Mouse (Mus musculus) stomach, embryonic 16.5 days (tissue): ENCODE results near the gene Ppp1r27. TPM values are rescaled to one million over a fixed set of nuclear protein-coding genes. Genes with fewer than 3 reads are reported as not detected.
A peak's percentile ranks its signal among the peaks of the same experiment; 100 is the strongest.

Source experiments
- ATAC-seq: fragments of 200-750 bp; cut with Nextera tagmentation; 2 replicates; pipeline ENCODE4 v1.8.0; 2017; ENCODE audit warnings: moderate number of reproducible peaks, moderate TSS enrichment; ENCODE audit not compliant: insufficient read depth, low FRiP score
- H3K27ac ChIP-seq: fragments of 300-500 bp; sonication (generic); 2 replicates; pipeline ENCODE4 v1.5.1; 2014; ENCODE audit warnings: low read length
- H3K27me3 ChIP-seq: fragments of 300-500 bp; sonication (generic); 2 replicates; pipeline ENCODE4 v1.6.1; 2014; ENCODE audit warnings: low read length, control low read depth, mixed read lengths; ENCODE audit not compliant: control insufficient read depth, insufficient read depth
- H3K36me3 ChIP-seq: fragments of 300-500 bp; sonication (generic); 2 replicates; pipeline ENCODE4 v1.6.1; 2014; ENCODE audit warnings: low read length; ENCODE audit not compliant: control insufficient read depth, insufficient read depth
- H3K4me1 ChIP-seq: fragments of 300-500 bp; sonication (generic); 2 replicates; pipeline ENCODE4 v1.6.1; 2014; ENCODE audit warnings: low read length, control low read depth, mixed read lengths; ENCODE audit not compliant: control insufficient read depth, insufficient read depth
- H3K4me2 ChIP-seq: fragments of 300-500 bp; sonication (generic); 2 replicates; pipeline ENCODE4 v1.6.1; 2014; ENCODE audit warnings: low read depth, low read length, mixed read lengths
- H3K4me3 ChIP-seq: fragments of 300-500 bp; sonication (generic); replicated peaks from 2 replicates; pipeline ENCODE4 v1.5.1; 2014; ENCODE audit warnings: mild to moderate bottlenecking, low read length
- H3K9ac ChIP-seq: fragments of 300-500 bp; sonication (generic); 2 replicates; pipeline ENCODE4 v1.6.1; 2014; ENCODE audit warnings: low read length
- H3K9me3 ChIP-seq: fragments of 300-500 bp; sonication (generic); replicated peaks from 2 replicates; pipeline ENCODE4 v1.6.1; 2016; ENCODE audit warnings: low read length, control low read depth; ENCODE audit not compliant: control insufficient read depth
- WGBS: fragments of 180-500 bp; shearing (Covaris S2); extraction: QIAGEN DNeasy Blood & Tissue Kit; methylation state at CpG from one replicate; pipeline ENCODE4 v1.1.7; 2014; 5-methylcytosine and 5-hydroxymethylcytosine counted together
- polyA plus RNA-seq: library from polyadenylated mRNA; unstranded; fragments of >200 nt; fragmentation: Nextera tagmentation; extraction: Ambion mirVana; gene quantifications from 2 replicates; pipeline ENCODE4 v1.2.1, GENCODE M21; 2015

The Ppp1r27 gene
- polyA plus RNA-seq, 1 experiment from 2014 or later: 2.9 TPM

DNA sequence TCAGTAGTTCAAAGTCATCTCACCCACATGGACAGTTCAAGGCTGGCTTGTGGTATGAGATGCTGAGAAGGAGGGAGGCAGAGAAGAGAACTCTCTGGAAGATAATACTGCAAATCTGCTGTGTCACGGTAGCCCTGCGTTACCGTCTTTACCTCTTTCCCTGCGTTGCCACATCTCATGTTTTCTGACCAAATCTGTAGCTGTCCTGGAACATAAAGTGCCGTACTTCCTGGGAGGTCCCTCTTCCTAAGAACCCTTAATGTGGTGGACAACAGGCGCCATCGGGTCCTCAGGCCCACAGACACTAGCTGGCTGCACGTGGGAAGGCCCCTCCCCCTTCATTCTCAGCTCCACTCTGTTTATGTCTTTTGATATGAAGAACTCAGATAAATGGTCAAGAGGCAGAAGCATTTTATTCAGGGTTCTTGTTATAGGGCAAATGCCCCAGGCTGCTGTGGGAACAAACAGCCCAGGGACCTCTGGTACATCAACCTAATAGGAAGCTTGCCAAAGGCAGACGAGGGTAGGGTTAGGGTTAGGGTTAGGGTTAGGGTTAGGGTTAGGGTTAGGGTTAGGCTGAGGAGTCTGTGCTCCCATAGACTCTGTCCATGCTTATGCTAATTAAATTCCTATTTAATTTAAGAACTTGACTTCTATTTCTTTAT, 23.1 kb downstream of the Ppp1r27 start:
- Histone ChIP-seq H3K9me3 (no peaks in the 10 kb centered on the region), H3K27ac (no peak overlapping the region), H3K9ac (no peak overlapping the region), H3K36me3 (no peaks in the 10 kb centered on the region), H3K4me3 (no peak overlapping the region), H3K4me2 (no peak overlapping the region), H3K4me1 (peaks cover 11% of the 10 kb centered on the region), H3K27me3 (peaks cover 43% of the 10 kb centered on the region)
- no peak for ATAC-seq
- WGBS: 67% methylated on average over 9 of the region's 9 CpGs

- H3K36me3 ChIP-seq: no peaks in the 10 kb centered on the region
- no peak overlapping the region for H3K4me2 ChIP-seq
- H3K4me3 ChIP-seq: no peak overlapping the region
- 80% methylated on average over 2 of the region's 2 CpGs for WGBS
- no peak overlapping the region for H3K27ac ChIP-seq
- H3K27me3 ChIP-seq: peaks cover 27% of the 10 kb centered on the region
- H3K9me3 ChIP-seq: no peaks in the 10 kb centered on the region
- H3K9ac ChIP-seq: no peak overlapping the region
- H3K4me1 ChIP-seq: peaks cover 7% of the 10 kb centered on the region; the same call in 1 of the 2 replicates
- ATAC-seq: no peak
These were observed 25.0 kb downstream of the Ppp1r27 start for GRCm38 (mm10) chr11:120525959-120526358.

- no peaks in the 10 kb centered on the region for H3K27me3 ChIP-seq
- no peaks in the 10 kb centered on the region for H3K36me3 ChIP-seq
- no peaks in the 10 kb centered on the region for H3K9me3 ChIP-seq
- 81% methylated on average over 8 of the region's 8 CpGs for WGBS
- H3K4me3 ChIP-seq: no peak overlapping the region
- H3K9ac ChIP-seq: no peak overlapping the region
- ATAC-seq: no peak
- H3K4me1 ChIP-seq: peaks cover 11% of the 10 kb centered on the region
- no peak overlapping the region for H3K4me2 ChIP-seq
- H3K27ac ChIP-seq: no peak overlapping the region
These were observed 28.4 kb downstream of the Ppp1r27 start for GRCm38 (mm10) chr11:120522581-120522980.

- Histone ChIP-seq H3K9me3 (no peaks in the 10 kb centered on the region), H3K4me1 (peaks cover 11% of the 10 kb centered on the region), H3K27me3 (no peaks in the 10 kb centered on the region), H3K36me3 (no peaks in the 10 kb centered on the region), H3K27ac (peak overlapping the region; percentile 76), H3K4me2 (no peak overlapping the region), H3K9ac (peak overlapping the region; percentile 62), H3K4me3 (no peak overlapping the region)
- WGBS: 57% methylated on average over 5 of the region's 5 CpGs
- ATAC-seq: peak; percentile 59; the same call in 1 of the 2 replicates
These were observed 29.9 kb downstream of the Ppp1r27 start for GRCm38 (mm10) chr11:120520967-120521540.

GRCm38 (mm10) chr11:120520498-120520897, 30.4 kb downstream of the Ppp1r27 start:
- Histone ChIP-seq H3K4me1 (peaks cover 11% of the 10 kb centered on the region), H3K27ac (peak overlapping the region; percentile 76; the same call in 1 of the 2 replicates), H3K27me3 (no peaks in the 10 kb centered on the region), H3K4me2 (no peak overlapping the region), H3K9me3 (no peaks in the 10 kb centered on the region), H3K4me3 (no peak overlapping the region), H3K9ac (no peak overlapping the region), H3K36me3 (no peaks in the 10 kb centered on the region)
- no peak for ATAC-seq
- 69% methylated on average over 9 of the region's 9 CpGs for WGBS

DNA sequence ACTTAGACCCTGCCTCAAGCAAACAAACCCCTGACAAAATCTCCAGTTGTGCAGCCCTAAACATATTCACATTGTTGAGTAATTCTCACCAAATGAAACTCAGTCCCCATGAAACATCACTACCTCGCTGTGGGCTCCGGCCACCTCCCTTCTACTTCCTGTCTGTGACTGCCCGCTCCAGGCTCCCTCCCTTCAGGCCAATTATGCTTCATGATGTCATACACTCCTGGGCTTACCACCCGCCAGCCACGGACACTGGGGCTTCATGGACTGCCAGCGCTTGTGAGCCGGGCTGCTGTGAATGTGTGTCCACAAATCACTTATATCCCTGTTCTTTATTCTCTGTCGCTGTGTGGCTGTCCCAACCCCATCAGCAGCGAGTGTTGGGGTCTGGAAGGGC, 31.2 kb downstream of the Ppp1r27 start:
- Histone ChIP-seq H3K4me1 (peaks cover 11% of the 10 kb centered on the region), H3K4me2 (no peak overlapping the region), H3K36me3 (no peaks in the 10 kb centered on the region), H3K9ac (no peak overlapping the region; the same call in 1 of the 2 replicates), H3K27ac (no peak overlapping the region; the same call in 1 of the 2 replicates), H3K4me3 (no peak overlapping the region), H3K9me3 (no peaks in the 10 kb centered on the region), H3K27me3 (no peaks in the 10 kb centered on the region)
- no peak for ATAC-seq
- WGBS: 49% methylated on average over 9 of the region's 9 CpGs

DNA sequence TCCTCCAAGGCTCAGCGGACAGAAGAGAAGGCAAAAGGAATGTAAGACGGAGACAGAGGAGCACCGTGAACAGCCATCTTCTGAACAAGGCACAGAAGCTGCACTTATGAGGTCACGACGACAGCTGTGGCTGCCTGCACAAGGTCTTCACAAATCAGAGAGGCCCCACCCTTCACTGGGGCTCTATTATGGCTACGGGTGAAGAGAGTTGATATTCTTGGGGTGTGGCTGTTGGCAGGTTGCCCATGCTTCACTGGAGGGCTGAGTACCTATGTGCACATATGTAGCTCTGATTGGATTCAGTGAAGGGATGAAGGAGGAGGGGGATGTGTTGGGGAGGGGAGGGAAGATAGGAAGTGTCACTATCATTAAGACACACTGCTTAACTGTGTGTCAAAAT, 32.4 kb downstream of the Ppp1r27 start:
- H3K9me3 ChIP-seq: no peaks in the 10 kb centered on the region
- H3K9ac ChIP-seq: peak overlapping the region; percentile 16; the same call in 1 of the 2 replicates
- 32% methylated on average over 6 of the region's 6 CpGs for WGBS
- ATAC-seq: peak; percentile 70
- H3K36me3 ChIP-seq: no peaks in the 10 kb centered on the region
- H3K4me1 ChIP-seq: peaks cover 11% of the 10 kb centered on the region
- peak overlapping the region; percentile 70 for H3K27ac ChIP-seq
- no peak overlapping the region for H3K4me3 ChIP-seq
- 0 out of 2 replicates have a peak overlapping the region, but pooled peaks have one; percentile 2 for H3K4me2 ChIP-seq
- H3K27me3 ChIP-seq: no peaks in the 10 kb centered on the region

DNA sequence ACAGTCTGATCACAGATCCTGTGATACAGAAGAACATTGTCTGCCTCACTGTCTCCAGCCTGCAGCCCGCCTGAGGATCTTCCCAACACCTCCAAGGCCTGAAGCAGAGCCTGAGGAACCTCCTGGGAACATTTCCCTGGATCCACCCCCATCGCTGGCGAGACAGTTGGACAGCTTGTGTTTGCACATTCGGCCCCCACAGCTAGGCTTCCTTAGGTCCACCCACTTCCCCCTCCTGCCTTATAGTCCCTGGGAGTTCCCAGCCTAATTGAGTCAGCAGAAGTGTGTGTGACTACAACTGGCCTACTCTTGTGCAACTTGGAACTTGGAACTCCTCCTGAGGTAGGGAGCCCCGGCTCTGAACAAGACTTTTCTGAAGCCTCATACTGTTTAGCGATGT, 32.9 kb downstream of the Ppp1r27 start:
- H3K9ac ChIP-seq: no peak overlapping the region
- H3K9me3 ChIP-seq: no peaks in the 10 kb centered on the region
- ATAC-seq: peak; percentile 34; the same call in 1 of the 2 replicates
- peak overlapping the region; percentile 70 for H3K27ac ChIP-seq
- H3K4me2 ChIP-seq: 0 out of 2 replicates have a peak overlapping the region, but pooled peaks have one; percentile 2
- WGBS: 52% methylated on average over 6 of the region's 6 CpGs
- H3K27me3 ChIP-seq: no peaks in the 10 kb centered on the region
- no peaks in the 10 kb centered on the region for H3K36me3 ChIP-seq
- peaks cover 11% of the 10 kb centered on the region for H3K4me1 ChIP-seq
- no peak overlapping the region for H3K4me3 ChIP-seq

GRCm38 (mm10) chr11:120517147-120517546, 33.8 kb downstream of the Ppp1r27 start:
- Histone ChIP-seq H3K36me3 (no peaks in the 10 kb centered on the region), H3K4me1 (peaks cover 11% of the 10 kb centered on the region), H3K27ac (no peak overlapping the region), H3K9ac (no peak overlapping the region), H3K27me3 (no peaks in the 10 kb centered on the region), H3K4me2 (no peak overlapping the region), H3K4me3 (no peak overlapping the region), H3K9me3 (no peaks in the 10 kb centered on the region)
- ATAC-seq: no peak
- WGBS: 77% methylated on average over 4 of the region's 4 CpGs
